Mouse (Mus musculus) myocyte (in vitro differentiated cells): ENCODE data around the gene Gm609. TPM values are rescaled to one million over a fixed set of nuclear protein-coding genes. Genes with fewer than 3 reads are reported as not detected.

Experiments used
- H3K27me3 ChIP-seq: one replicate; pipeline ENCODE4 v1.6.1; 2011; ENCODE audit not compliant: control insufficient read depth, insufficient read depth, insufficient read length
- H3K36me3 ChIP-seq: one replicate; pipeline ENCODE4 v1.6.1; 2011; ENCODE audit not compliant: control insufficient read depth, insufficient read depth
- H3K4me2 ChIP-seq: one replicate; pipeline ENCODE4 v1.6.1; 2011; ENCODE audit warnings: low read depth, control low read depth
- H3K4me3 ChIP-seq: one replicate; pipeline ENCODE4 v1.5.1; 2011; ENCODE audit warnings: mild to moderate bottlenecking, control low read depth, moderate library complexity
- H3K79me2 ChIP-seq: one replicate; pipeline ENCODE4 v1.6.1; 2011; ENCODE audit not compliant: control insufficient read depth, insufficient read depth
- H3ac ChIP-seq: one replicate; pipeline ENCODE4 v1.6.1; 2011; ENCODE audit not compliant: control insufficient read depth, insufficient read length
- CEBPB ChIP-seq: IDR thresholded peaks from 2 replicates; pipeline ENCODE4 v1.6.1; 2011; ENCODE audit warnings: mild to moderate bottlenecking, moderate library complexity; ENCODE audit not compliant: poor library complexity, insufficient read depth, severe bottlenecking
- E2F4 ChIP-seq: IDR thresholded peaks from one replicate; pipeline ENCODE4 v1.6.1; 2011; ENCODE audit warnings: mild to moderate bottlenecking, control low read depth, moderate library complexity; ENCODE audit not compliant: insufficient read depth
- MAX ChIP-seq: IDR thresholded peaks from one replicate; pipeline ENCODE4 v1.6.1; 2011; ENCODE audit warnings: low read depth, mild to moderate bottlenecking, control low read depth
- MYOD1 ChIP-seq, 3 experiments: IDR thresholded peaks; one replicate each; pipeline ENCODE4 v1.6.1; 2011; ENCODE audit warnings: control low read depth in 2 of 3, low read depth in 2 of 3, mild to moderate bottlenecking in 2 of 3, moderate library complexity in 1 of 3; ENCODE audit not compliant: insufficient read length in 2 of 3, control insufficient read depth in 1 of 3
- MYOG ChIP-seq, 3 experiments: IDR thresholded peaks; one replicate each; pipeline ENCODE4 v1.6.1; 2011; ENCODE audit warnings: control low read depth in 2 of 3, low read depth in 2 of 3, mild to moderate bottlenecking in 2 of 3; ENCODE audit not compliant: insufficient read length in 2 of 3, control insufficient read depth in 1 of 3, insufficient read depth in 1 of 3
- POLR2A ChIP-seq: IDR thresholded peaks from one replicate; pipeline ENCODE4 v1.6.1; 2011; ENCODE audit warnings: low read depth, mild to moderate bottlenecking, control low read depth, moderate library complexity; ENCODE audit not compliant: insufficient read length
- POLR2AphosphoS2 ChIP-seq: IDR thresholded peaks from one replicate; pipeline ENCODE4 v1.6.1; 2011; ENCODE audit warnings: low read depth, control low read depth; ENCODE audit not compliant: insufficient read length
- REST ChIP-seq: IDR thresholded peaks from one replicate; pipeline ENCODE4 v1.6.1; 2011; ENCODE audit warnings: mild to moderate bottlenecking, control low read depth, moderate library complexity; ENCODE audit not compliant: insufficient read depth, insufficient read length
- SRF ChIP-seq: IDR thresholded peaks from one replicate; pipeline ENCODE4 v1.6.1; 2011; ENCODE audit warnings: low read depth; ENCODE audit not compliant: control insufficient read depth, insufficient read length
- TCF12 ChIP-seq: IDR thresholded peaks from one replicate; pipeline ENCODE4 v1.6.1; 2011; ENCODE audit warnings: mild to moderate bottlenecking, control low read depth; ENCODE audit not compliant: poor library complexity, insufficient read depth, severe bottlenecking
- TCF3 ChIP-seq: IDR thresholded peaks from one replicate; pipeline ENCODE4 v1.6.1; 2011; ENCODE audit warnings: low read depth, control low read depth; ENCODE audit not compliant: insufficient read length
- USF1 ChIP-seq: IDR thresholded peaks from one replicate; pipeline ENCODE4 v1.6.1; 2011; ENCODE audit warnings: low read depth, mild to moderate bottlenecking, control low read depth, moderate library complexity
- polyA plus RNA-seq: library from polyadenylated mRNA; unstranded; fragments of >200 nt; fragmentation: generic; extraction: Trizol; gene quantifications from one replicate; pipeline ENCODE4 v1.2.1, GENCODE M21; 2012; ENCODE audit warnings: missing spikeins

Gm609 gene
- polyA plus RNA-seq, 1 experiment, result not detected

GRCm38 (mm10) chr16:45364627-45365026 lies 128.1 kb downstream of the Gm609 start:
- Histone ChIP-seq H3K4me3 (no peak overlapping the region), H3K27me3 (no peaks in the 10 kb centered on the region), H3ac (no peak overlapping the region), H3K4me2 (no peak overlapping the region), H3K36me3 (no peaks in the 10 kb centered on the region), H3K79me2 (no peaks in the 10 kb centered on the region)
- TF ChIP-seq POLR2AphosphoS2, result no peak
- TF ChIP-seq CEBPB, result no peak
- TF ChIP-seq MYOD1 (IDR thresholded peaks at IDR 0.05; ENCODE audit: control insufficient read depth in 1 of 3, insufficient read length in 2 of 3, low read depth in 2 of 3), result peak in 1 of 3 experiments; percentile 29

- no peak overlapping the region for H3K4me2 ChIP-seq
- no peaks in the 10 kb centered on the region for H3K27me3 ChIP-seq
- H3K4me3 ChIP-seq, result no peak overlapping the region
- H3K79me2 ChIP-seq, result no peaks in the 10 kb centered on the region
- no peaks in the 10 kb centered on the region for H3K36me3 ChIP-seq
- TF ChIP-seq E2F4 (no peak), MAX (no peak), MYOG (IDR thresholded peaks at IDR 0.05; ENCODE audit: control insufficient read depth in 1 of 3, insufficient read depth in 1 of 3, insufficient read length in 2 of 3, low read depth in 2 of 3) (no peak), TCF3 (no peak), CEBPB (no peak), REST (no peak), POLR2AphosphoS2 (no peak), POLR2A (no peak), MYOD1 (IDR thresholded peaks at IDR 0.05; ENCODE audit: control insufficient read depth in 1 of 3, insufficient read length in 2 of 3, low read depth in 2 of 3) (no peak), USF1 (no peak), SRF (no peak), TCF12 (no peak)
- H3ac ChIP-seq, result no peak overlapping the region
Observed at GRCm38 (mm10) chr16:45363480-45364045, 129.2 kb downstream of the Gm609 start.

Other genes starting within 250 kb of the Gm609 start
- gene Cd200, start 83.9 kb downstream of the Gm609 start, polyA plus RNA-seq, result 40.3 TPM
- not detected for gene Gm17783, start 39.1 kb upstream of the Gm609 start, polyA plus RNA-seq
- gene Slc9c1, start 42.3 kb upstream of the Gm609 start, polyA plus RNA-seq, result not detected
- not detected for gene Gcsam, start 117.4 kb upstream of the Gm609 start, polyA plus RNA-seq
- gene BC016579, start 161.1 kb upstream of the Gm609 start, polyA plus RNA-seq, result not detected
- not detected for gene Tmprss7, start 200.7 kb upstream of the Gm609 start, polyA plus RNA-seq
- 0.19 TPM for gene Tagln3, start 231.6 kb upstream of the Gm609 start, polyA plus RNA-seq
- 6.9 TPM for gene Abhd10, start 250.0 kb upstream of the Gm609 start, polyA plus RNA-seq